Mouse (Mus musculus) natural killer cell, adult 2 months (primary cell): ENCODE results near the gene Gm29776.

Experiments
- DNase-seq, 2 experiments: peaks; one replicate each; pipeline ENCODE4 v3.0.0; 2022; ENCODE audit warnings: low spot score in 2 of 2

The Gm29776 gene

DNA sequence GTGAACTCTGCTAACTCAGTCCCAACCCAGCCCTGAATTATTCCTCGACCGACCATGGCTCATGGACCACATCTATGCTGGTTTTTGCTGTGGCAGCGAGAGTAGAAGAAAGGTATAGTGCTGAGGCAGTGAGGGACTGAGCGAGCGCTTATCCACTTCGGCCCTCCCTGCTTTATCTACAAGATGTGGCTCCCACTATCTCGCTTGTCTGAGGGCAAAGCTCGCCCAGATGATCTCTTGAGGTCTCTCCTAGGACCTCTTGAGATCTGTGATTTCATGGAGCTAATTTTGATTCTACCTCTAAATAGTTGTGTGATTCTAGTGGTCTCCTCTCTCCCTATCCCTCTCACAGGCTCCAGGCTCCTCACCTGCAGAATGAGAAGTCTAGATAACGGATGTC is 10.4 kb upstream of the Gm29776 start:
- no peak for DNase-seq

DNA sequence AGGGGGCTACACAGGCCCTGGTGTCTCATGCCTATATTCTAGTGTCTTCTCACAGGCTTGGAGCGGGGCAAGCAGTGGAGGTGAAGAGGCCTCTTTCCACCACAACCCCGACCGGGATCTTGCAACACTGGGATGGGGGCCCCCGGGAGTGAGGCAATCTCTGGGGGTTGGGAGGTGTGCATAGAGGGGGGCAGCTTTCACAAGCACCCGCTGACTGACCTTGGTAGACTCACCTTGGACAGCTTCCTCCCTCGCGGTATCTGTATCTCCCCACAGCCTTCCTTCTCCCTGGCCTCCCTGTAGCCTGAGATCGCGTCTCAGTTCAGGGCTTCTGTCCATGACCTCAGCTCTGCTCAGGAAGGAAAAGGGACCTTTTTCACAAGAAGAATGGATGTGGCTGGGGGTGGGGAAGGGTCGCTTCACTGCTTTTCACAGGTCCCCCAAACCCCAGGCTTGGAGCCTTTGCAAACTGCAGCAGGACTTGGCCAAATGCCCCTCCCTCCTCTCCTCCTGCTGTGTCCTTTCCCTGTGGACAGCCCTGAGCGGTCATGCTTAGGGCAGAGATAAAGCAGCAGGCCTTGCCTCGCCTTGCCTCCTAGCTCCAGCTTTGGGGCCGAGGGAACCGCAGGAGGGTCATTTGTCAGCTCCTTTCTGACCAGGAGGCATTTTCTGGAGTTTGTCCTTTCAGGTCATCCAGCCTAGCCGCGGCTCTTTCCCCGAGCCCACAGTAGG is 8.1 kb upstream of the Gm29776 start:
- DNase-seq, result no peak

DNA sequence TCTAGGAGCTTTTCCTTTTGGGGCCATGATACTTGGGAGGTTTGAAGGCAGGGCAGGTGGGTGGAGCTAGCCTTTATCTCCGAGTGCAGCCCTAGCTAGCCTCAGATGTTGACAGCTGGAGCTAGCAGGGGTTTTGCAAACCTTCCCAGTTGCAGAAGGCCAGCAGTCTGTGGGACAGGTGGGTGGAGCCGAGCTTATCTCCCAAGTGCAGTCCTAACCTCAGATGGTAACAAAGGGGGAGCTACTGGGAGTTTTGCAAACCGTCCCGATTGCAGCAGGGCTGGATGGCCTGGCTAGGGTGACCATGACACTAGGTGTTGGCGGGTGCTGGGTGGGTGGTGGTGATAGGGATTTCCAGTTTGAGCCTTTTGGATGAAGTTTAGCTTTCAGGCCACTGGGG is 7.2 kb upstream of the Gm29776 start:
- DNase-seq, result peak; percentile 19 to 35

DNA sequence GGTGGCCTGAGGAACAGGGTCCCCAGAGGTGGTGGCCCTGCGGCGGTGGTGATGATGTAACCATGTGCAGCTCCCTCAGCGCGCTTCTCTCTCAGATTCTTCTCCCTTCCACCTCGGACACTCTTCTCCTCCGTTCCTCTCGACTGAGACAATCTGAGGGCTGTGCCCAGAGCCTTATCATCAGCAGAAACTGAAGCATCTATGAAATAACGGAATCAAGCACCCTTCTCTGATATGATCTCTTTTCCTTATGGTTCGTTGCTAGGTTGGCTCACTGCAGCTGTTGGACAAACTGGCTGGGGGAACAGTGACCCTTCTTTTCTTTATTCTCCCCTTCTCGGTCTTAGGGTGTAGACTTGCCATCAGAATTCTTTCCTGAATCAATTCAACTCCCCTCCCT is 4.6 kb upstream of the Gm29776 start:
- no peak for DNase-seq

DNA sequence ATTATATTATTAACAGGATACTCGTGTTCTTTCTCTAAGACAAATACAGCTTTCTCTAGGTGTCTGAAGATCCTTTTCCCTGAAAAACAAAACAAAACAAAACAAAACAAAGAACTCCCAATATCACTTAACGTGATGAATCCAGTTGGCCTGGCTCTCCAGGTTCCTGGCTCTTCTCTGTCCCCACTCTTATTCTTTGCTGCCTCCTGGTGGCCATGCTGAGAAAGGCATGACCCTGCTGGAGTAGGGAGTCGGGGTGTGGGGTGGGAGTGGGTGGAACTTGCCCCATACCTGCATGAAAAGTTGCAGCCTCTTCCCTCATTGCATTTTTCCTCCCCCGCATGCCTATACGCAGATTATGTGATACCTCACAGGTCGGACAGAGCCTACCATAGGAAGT is 2.7 kb upstream of the Gm29776 start:
- DNase-seq, result peak; percentile 64 to 76

DNA sequence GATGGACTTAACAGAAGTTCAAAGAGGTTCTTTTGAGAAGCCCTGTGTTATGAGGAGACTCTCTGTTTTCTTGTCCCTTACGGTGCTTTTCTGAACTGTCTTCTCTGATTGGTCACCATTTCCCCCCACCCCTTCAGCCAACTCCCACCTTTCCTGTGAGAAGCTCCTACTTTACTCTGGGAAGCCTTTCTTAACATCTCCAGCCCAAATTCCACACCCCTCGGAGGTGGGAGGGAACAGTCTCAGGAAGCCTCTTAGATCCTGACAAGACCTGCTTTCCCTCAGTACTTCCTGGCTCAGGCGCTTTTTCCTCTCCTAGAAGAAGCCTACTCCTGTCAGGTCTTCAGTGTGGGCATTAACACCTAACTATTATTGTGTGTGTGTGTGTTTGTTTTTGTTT is 953 bp upstream of the Gm29776 start:
- no peak for DNase-seq

DNA sequence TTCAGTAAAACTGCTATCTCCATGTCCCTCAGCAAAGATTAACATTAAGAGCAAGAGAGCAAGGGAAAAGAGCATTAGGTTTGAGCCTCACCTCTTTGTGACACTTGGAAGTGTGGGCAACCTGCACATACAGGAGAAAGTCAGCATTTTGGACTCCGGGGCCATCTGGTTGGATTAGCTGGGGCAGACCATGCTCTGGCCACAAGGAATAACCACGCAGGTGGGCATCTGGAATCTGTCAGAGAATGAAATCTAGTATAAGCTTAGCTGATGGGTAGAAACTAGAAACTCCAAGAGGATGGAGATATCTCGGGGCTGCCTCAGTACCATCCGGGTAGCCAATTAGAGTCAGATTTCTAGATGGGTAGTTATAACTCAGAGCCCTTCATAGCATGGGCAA is 1.9 kb downstream of the Gm29776 start:
- no peak for DNase-seq

DNA sequence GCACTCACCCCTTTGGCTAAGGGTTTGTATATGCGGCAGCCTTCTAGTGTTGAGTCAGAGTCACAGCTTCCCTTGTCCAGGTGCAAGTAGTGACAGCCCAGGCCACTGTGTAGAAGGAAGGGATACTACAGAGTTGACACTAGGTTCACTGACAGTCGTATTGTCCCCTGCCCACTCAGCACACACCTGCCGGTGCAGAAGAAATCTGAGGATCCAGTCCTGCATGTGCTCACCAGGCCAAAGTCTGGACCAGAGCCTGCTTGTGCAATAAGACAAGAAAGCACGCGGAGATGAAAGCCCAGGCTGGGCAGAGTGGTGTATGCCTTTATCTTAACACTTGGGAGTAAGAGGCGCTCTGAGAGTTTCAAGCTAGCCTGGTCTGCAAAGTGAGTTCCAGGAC is 3.6 kb downstream of the Gm29776 start:
- no peak for DNase-seq

DNA sequence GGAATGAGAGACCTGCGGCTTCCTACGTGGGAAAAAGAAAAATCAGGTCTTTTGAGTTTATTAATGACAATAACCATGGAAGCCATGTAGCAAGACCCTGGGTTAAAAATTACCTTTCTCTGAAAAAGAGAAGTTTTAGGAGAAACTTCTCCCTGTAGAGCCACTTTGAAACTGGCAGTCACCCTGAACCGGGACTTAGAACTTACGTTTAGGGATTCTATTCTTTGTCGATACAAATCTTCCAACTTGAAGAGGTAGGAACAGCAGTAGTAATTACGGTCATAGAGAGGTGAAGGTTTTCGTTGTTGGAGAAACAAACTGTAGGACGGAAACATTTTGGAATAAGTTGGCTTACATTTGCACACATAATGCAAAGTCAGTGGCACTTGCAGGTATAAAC is 11.4 kb downstream of the Gm29776 start:
- DNase-seq, result no peak

DNA sequence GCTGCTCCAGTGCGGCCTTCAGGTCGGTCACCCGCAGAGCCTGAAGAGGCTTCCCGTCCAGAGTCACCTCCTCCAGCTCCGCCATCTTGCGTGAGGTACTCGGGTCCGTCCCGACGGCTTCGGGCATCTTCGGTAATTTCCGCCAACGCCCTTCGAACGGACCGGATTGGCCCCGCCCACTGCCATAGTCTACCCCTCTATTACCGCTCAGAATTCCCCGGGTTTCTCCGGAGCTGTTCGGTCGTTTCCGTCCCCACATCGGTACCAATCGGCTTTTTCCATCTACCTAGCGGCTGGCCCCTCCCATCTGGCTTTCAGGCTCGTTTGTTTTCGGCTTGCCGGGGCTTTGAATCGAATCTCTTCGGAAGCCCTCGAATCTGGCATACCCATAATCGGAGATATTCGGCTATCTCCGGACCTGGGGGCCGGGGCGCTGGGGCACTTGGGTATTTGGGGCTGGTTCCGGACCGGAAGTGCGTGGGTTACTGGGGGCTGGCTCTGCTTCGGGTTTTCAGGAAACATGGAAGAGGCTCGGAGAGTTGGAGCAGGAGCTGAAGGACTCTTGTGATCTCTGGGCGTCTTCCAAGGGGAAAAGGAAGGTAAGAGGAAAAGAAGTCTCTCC is 12.0 kb downstream of the Gm29776 start, which contains the start of gene Acin1:
Acin1 (minus strand) TSS at position 410 of the 622 bp plus-strand sequence.
- peak; percentile 100 for DNase-seq

DNA sequence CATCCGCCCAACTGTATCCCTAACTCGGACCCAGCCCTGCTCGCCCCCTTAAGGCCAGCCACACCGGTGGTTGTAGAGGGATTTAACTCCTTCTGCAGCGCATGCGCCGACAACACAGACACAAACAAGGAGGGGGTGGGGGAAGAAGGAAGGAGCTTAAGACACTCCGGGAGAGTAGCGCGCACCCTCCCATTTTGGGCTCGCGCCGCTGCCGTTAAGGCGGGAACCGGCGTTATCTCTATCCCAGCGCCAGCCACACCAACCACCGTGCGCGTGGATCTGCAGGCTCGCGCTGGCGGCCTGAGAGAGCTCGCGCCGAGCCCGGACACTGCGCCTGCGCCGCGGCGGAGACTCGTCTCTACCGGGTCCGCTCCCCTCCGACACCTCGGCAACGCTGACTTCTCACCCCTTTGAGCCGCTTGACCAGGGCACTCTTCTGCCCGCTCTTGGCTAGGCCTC is 12.5 kb downstream of the Gm29776 start, which contains the start of gene 1700123O20Rik:
1700123O20Rik (plus strand) TSS at position 154 of the 459 bp plus-strand sequence.
- DNase-seq, result no peak

DNA sequence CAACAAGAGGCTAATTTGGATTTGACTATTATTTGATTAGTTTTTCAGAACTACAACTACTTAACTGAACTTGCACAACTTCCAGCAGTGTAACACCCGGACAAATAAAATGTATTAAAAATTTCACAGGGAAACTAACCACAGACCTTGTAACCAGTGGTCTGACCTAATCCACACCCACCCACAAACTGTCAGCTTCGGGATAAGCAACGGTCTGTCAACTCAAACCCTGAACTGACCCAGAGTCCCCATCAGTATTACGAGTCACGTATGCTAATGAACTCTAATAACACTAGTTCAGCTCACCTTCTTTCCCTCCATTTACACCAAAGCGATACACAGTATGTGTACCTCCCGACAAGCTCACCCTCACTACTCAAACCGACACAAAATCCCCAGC is 13.2 kb downstream of the Gm29776 start:
- no peak for DNase-seq

DNA sequence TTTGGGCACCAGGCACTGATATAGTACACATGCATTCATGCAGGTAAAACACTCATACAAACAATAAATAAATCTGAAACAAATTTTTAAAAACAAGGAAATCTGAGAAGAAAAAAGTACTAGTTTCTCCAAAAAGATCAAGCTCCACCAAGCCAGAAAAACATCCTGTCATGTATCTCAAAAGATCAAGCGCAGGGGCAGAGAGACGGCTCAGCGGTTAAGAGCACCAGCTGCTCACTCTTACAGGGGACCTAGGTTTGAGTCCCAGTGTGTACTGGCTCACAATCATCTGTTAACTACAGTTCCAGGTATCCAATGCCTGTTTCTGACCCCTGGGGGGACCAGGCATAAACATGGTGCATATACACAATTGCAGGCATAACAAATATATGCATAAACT is 16.2 kb downstream of the Gm29776 start:
- DNase-seq, result no peak

DNA sequence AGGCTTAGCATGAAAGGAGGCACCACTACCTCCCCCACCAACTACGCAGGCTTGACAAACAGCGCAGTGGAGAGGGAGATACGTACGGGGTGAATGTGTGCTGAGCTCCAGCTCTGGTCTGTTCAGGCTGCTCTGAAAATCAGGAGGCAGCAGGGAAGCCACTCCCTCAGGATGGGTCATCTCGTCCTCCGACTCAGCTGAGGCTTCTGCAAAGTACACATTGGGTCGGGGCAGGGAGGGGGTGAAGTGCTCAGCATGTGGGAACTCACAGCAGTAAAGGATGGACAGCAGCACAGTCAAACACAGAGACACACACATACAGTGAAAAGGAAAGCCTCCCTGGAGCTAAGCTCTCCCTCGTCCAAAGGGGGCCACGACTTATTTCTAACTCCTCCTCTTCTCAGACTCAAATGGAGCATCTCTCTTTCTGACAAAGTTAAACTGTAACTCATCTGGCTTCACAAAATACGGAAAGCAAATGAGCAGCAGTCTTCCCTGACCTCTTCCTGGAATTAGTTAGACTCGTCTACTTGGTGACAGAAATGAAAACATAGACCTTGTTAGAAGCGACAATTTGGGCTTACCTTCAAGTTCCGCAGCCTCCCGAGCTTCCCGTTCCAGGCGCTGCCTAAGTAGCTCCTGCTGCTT is 19.9 kb downstream of the Gm29776 start:
- no peak for DNase-seq

DNA sequence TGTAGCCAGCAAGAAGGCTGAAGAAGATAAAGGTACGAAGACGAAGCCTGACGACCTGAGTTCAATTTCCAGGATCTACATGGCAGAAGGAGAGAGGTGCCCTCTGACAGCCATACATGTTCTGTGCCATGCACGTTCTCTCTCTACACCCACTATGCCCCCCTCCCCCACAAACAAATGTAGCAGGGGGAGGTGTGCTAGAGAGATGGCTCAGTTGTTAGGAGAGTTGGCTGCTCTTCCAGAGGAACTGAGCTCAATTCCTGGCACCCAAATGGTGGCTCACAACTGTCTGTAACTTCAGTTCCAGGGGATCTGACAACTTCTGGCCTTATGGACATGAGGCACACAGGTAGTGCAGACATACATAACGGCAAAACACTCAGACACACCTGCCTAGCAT is 22.3 kb downstream of the Gm29776 start:
- no peak for DNase-seq

DNA sequence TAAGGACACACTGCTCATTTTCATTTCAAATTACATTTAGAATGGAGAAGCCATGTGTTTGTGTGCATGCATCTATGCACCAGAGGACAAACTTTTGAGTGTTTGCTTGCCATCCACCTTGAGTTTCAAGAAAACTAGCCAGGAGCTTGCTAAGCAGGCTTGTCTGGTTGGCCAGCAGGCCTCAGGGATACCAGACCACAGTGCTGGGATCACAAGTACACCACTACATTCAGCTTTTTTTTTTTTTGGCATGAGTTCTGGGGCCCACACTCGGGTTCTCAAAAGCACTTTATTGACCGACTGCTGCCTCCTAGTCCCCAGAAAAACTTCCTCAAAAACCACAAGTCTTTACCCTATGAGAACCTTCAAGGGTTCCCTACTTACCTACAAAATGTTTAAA is 24.3 kb downstream of the Gm29776 start:
- DNase-seq, result no peak

DNA sequence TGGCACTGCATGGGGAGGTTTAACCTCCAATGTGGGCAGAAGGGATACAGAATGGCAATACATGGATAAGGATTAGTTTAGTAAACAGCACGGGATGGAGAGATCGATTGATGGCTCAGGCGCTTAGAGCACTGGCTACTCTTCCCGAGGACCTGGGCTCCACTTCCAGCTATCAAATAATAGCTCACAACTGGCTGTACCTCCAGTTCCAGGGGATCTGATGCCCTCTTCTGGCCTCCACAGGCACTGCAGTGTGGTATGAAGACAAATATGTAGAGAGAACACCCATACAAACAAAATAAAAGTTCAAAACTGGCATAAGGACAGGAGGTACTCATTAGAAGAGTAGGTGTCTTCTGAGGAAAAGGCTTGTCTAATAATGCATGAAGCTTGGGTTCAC is 29.3 kb downstream of the Gm29776 start:
- DNase-seq, result peak; percentile 32 to 56

DNA sequence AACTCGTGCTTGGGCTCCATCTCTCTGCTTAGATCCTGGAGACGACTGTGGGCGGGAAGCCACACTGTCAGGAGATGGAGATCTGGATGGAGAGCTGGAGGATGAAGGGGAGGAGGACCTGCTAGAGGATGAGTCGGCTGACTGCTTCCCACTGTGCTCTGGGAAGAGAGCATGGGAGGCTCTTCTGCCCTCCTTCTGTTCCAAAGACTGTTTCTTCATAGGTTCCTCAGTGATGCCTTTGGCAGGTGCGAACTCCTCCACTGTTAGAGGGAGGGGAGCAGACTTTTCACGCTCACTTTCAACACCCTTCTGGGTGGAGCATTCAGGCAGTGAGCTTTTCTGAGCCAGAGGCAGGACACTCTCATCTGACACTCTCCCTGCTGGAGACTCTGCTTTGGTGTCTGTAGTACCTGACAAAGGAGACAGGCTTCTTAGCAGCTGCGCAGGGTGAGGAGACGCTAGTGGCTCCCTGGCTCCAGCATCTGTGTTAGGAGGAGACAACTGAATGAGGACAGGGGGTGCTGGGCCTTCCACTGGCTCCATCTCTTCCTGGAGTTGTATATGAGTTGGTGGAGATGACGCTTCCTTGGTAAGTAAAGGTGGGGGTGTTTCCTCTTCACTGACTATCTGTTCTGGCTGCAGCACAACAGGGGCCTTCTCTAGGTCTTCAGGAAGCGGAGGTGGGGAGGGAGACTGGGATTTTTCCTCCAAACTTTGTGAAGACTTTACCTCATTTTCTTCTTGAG is 34.0 kb downstream of the Gm29776 start:
- no peak for DNase-seq

DNA sequence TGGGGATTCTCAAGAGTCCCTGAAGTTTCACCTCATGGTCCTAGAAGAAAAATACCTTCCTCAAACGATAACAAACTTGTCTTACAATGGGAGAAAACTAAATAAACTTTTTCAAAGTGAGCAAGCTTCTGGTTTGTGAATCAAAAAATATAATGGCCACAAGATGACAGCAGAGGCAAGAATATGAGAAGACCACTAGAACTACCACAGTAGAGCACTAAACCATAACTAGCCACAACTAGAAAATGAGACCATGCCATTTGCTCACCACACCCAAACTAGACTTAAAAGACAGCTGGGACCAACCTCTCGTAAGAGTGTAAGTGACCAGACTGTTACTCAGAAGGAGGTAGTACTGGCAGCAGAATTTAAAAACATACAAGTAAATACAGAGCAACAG is 38.6 kb downstream of the Gm29776 start:
- no peak for DNase-seq

DNA sequence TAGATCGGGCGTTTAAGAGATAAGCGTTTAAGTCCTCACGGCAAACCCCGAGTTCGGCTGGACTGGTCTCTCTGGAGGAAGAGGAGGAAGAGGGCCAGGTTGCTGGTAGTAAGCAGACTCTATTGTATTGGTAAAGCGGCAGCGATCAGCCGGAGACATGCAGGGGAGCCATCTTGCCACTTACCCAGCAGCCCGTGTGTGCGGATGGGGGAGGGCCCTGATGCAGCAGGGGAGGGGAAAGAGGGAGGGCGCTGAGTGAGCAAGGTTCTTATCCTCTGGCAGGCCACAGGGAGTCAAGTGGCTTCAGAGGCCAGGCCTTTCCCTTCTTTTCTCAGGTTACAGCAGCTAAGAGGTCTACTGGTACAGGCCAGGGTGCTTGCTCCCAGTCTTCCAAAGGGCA is 45.1 kb downstream of the Gm29776 start:
- DNase-seq, result peak; percentile 68 to 74

DNA sequence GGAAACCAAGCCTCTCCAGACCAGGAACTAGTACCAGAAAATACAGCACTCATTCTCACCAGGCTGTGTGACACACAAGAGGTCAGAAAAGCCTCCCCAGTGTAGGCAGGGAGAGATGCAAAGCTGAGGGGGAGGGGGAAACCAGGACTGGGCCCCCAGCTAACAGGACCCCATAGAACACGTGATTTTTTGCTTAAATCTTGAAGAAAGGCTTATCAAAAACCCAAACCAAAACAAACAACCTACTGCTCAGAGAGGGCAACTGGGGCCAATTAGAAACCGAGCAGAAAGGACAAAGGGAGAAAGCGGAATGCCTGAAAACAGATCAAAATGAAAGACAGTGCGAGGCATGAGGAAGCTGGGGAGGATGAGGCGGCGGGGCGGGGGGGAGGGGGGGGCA is 45.8 kb downstream of the Gm29776 start:
- DNase-seq, result no peak

DNA sequence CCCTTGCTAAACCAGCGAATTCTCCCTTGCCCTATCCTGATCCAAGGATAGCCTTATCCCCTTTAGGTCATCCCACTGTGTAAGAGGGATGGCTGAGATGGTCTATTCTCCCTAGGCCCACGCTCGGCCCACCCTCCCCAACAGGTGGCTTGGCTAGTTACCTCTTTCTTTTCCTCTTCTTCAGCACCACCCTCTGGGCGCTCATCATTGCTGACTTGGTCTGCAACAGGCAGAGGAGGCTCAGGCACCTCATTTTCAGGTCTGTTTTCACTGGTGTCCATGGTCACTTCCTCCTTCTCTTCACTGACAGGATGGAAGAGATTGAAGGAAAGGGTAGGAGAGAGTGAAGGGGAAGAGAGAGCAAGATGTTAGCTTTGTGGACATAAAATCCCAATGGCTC is 47.1 kb downstream of the Gm29776 start:
- no peak for DNase-seq
